Mouse (Mus musculus) heart, postnatal 36 days (tissue): ENCODE measurements at regions not wholly inside any gene's neighbourhood (a gene's known extent, or its start where the extent isn't known, plus 50 kb on each side); places are given as distances from the start of the nearest gene placed in this dataset.

Source experiments
- DNase-seq, 2 experiments: peaks; one replicate each; pipeline ENCODE4 v3.0.0; 2021 to 2022
- intact Hi-C: fragments of 180-260 bp; cut with DNase I; formaldehyde crosslinking; loops from one replicate; pipeline ENCODE4 v1.15.1; 2025

- no peak for DNase-seq
- intact Hi-C loops, result no loop called here
Measured at GRCm38 (mm10) chr14:76292211-76292610, 122.5 kb upstream of the Tsc22d1 start.

- no peak for DNase-seq
- intact Hi-C loops, result no loop called here
Measured at GRCm38 (mm10) chr14:76295411-76296169, 119.2 kb upstream of the Tsc22d1 start.

DNA sequence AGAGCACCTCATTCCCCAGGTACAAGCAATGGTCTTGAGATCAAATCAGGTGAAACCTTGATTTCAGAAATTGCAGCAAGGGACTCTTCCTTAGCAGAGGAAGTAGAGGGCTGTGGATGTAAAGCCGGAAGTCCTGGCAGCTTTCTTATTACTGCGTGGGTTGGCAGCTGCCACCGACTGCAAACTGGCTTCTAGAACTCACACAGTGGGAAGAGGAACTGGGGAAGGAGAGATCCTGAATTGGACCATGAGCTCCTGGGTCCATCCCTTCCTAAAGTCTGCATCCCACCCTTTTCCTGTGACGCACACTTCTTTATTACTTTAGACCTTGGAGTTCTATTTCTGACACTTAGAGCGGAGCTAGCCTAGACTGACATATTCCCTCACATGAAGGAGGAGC, 116.9 kb upstream of the Tsc22d1 start:
- intact Hi-C loops, result no loop called here
- DNase-seq, result no peak

DNA sequence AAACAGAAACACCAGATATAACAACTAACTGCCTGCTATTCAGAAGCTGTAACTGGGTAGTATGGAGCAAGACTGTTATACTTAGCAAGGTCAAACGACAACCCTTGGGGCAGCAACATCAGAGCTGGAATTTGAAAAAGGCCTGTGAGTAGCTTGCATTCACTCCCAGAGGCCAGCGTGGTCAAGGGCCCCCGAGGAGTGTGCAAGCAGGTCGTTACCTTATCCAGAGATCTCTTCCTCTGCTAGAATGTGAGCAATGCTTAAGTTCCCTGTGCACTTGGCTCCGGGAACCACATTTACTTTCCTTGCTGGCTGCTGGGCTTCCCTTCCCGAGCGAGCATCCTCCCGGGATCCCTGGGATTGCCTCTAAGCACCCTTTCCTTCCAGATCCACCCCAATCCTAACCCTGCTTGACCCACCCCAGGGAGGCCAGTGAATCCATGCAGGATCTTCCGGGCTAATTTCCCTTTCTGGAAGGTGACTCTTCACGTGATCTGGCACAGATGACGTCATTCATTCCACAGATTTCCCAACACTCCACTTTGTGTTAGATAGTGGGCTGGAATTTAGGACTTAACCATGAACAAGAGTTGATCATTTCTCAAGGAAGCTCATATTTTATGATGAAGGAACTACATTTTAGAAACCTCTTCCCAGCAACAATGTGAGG, 112.3 kb upstream of the Tsc22d1 start:
- DNase-seq, result no peak
- intact Hi-C loops, result no loop called here

DNA sequence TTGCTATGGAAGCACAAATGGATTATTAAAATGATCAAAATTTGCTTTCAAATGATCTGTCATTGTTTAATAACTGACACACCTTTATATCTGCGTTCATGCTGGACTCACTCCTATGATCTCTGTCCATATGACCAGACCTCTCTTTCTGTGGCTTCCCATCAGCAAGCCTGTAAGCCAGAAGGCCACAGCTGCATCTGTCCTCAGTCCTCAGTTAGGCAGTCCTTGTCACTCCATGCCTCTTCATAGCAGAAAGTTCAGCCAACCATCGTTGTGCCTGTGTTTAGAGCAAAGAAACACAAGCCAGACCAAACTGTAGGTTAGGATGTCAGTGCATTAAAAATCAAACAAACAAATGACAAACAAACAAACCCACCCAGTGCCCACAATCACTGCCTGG, 107.2 kb upstream of the Tsc22d1 start:
- DNase-seq, result no peak
- intact Hi-C loops, result no loop called here

GRCm38 (mm10) chr14:76308188-76308812, 106.5 kb upstream of the Tsc22d1 start:
- intact Hi-C loops, result no loop called here
- no peak for DNase-seq

GRCm38 (mm10) chr14:76309606-76310005, 105.2 kb upstream of the Tsc22d1 start:
- DNase-seq, result no peak
- intact Hi-C loops, result no loop called here

DNA sequence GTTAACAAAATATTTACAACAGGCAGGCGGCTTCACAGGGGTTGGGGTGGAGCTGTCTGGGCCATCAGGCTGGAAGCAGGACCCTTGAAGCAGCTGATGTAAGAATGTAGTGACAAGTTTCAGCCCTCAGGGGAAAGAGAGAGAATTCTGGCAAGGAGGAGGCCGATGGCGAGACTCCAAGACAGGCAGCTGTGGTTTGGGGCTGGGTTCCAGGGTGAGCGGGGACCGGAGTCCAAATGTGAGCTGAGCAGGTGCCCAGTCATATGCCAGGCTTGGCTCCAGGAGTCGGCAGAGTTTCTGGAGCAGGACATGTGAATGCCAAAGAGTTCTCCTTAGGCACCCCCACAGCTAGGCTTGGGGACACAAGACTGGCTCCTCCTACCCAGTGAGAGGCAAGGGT, 104.5 kb upstream of the Tsc22d1 start:
- DNase-seq, result peak; percentile 79 to 82
- intact Hi-C loops, result no loop called here

DNA sequence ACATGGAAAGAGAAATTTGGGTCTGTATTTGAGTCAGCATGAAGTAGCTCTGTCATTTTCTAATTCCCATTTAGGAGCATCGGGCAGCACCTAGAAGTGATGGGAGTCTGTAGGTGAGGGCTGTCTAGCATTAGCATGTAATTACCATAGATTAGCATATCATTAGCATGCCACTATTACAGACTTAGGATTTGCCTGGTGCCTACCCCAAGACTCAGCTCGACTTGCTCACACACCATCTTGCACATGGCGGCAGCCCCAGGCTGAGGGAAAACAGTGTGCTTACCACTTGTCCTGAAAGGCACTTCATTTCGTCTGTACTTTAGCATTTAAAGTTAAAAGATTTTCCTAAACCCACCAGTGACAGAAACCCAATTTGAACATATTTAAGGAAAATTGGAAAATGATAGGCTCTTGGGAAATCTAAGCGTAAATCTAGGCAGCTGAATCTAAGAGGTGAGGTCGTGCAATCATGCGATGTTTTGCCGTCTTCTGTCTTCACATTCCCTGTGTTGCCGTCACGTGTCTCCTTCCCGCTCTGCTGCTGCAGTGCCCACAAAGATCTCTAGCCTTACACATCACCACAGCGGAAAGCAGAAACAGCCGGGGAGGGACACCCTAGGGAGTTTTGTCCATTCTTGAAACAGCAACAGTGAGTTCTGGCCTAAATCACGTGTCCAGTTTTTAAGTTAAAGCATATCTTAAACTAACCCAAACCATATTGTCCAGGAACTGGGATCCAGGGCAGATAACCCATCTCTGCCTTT, 101.2 kb upstream of the Tsc22d1 start:
- no peak for DNase-seq
- intact Hi-C loops, result no loop called here

DNA sequence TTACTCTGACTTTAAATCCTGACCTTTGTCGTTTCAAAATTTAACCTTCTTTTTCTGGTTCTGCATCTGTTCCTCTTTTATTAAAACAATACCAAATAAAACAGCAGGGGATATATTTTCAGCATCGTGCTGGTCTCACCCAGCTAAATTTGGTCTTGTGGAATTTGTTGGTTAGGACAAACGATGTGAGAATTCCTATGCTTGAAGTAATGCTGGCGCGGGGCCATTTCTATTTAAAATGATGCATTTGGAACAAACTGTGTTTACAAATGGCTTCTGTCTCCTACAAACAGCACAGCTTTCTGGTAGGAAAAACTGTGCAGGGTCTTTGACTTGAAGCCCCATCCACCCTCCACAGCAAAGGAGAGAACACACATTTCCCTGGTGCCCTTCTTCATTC, 96.3 kb upstream of the Tsc22d1 start:
- intact Hi-C loops, result no loop called here
- DNase-seq, result peak in 1 of 2 experiments; percentile 28

GRCm38 (mm10) chr14:76324246-76324645, 90.5 kb upstream of the Tsc22d1 start:
- DNase-seq, result no peak
- intact Hi-C loops, result no loop called here

GRCm38 (mm10) chr14:76329983-76330382, 84.8 kb upstream of the Tsc22d1 start:
- no peak for DNase-seq
- intact Hi-C loops, result no loop called here

- no peak for DNase-seq
- intact Hi-C loops, result no loop called here
Measured at GRCm38 (mm10) chr14:76331497-76332335, 83.0 kb upstream of the Tsc22d1 start.

DNA sequence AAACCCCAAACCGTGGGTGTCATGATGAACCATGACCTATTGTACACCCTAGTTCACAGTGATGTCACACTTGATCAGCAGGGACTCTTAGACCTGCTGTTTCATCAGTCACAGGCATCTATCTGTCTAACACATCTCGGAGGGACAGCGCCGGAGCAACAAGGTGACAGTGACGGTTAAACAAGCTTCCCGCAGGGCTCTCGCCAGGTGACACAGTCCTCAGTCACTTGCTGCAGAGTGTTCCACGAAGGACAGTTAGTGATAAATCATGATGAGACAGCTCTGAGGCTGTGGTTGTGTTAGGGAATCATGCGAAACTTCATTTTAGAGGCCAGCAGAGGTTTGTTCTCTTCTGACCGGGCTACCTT, 82.4 kb upstream of the Tsc22d1 start:
- intact Hi-C loops, result no loop called here
- DNase-seq, result no peak

DNA sequence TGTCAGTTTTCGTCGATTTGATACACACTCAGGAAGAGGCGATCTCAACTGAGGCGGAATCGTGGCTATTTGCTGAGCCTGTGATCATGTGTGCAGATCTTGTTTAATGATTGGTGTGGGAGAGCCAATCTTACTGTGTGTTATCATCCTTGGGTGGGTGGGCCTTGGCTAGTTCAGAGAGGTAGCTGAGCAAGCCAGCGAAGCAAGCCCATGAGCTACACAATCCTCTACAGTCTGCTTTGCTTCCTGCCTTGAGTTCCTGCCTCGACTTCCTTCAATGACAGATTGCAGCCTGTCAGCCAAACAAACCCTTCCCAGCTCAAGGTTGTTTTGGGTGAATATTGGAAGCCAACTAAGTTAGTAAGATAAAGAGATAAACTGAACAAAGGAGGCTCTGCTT, 74.0 kb upstream of the Tsc22d1 start:
- DNase-seq, result no peak
- intact Hi-C loops, result no loop called here

GRCm38 (mm10) chr14:76341226-76341625, 73.5 kb upstream of the Tsc22d1 start:
- intact Hi-C loops, result no loop called here
- no peak for DNase-seq

DNA sequence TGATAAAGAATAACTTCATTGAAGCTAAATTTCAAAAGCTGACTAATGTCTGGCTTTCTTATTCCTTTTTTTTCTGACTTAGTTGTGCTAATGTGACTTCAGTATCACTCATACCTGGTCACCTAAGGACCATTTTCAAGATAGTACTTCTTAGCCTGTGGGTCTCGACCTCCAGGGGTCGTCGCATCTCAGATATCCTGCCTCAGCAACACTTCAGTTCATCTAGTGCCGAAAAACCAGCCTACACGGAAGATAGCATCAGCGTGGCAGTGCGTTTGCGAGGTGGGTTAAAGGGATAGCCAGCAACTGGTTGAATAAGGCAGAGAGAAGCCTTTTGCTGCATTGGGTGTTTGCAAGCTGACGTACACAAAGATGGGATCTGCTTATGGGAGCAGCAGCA, 62.9 kb upstream of the Tsc22d1 start:
- intact Hi-C loops, result no loop called here
- no peak for DNase-seq

- intact Hi-C loops, result no loop called here
Measured at GRCm38 (mm10) chr14:76356161-76356560, 58.6 kb upstream of the Tsc22d1 start.

DNA sequence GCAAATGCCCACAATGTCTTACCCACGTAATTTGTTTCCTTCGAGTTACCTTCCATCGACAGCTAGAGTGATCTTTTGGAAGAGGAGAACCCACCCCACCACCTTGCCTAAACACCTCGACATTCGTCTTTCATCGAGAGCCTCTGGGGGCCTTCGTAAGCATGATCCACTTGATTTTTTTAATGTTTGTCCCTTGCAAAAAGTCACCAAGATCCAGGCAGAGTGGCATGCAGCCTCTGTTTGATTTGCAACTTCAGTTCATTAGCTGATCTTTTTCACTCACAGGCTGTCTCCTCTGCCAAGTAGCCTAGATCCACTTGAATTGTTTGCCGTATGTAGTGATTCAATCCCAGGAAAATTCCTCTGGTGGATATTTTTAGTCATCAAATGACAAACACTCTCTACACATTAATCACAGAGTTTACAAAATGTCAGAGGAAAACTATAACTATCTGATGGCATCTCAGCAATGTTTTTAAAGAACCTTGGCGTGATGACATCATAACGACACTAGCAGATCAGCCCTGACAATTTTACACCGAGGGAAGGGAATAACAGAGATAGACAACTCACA, 54.8 kb upstream of the Tsc22d1 start:
- intact Hi-C loops, result no loop called here
- DNase-seq, result no peak

More at GRCm38 (mm10) chr14:76356161-76356560, 58.6 kb upstream of the Tsc22d1 start:
- DNase-seq, result no peak

- intact Hi-C loops, result no loop called here
- DNase-seq, result no peak
Measured at GRCm38 (mm10) chr14:76364034-76364433, 50.7 kb upstream of the Tsc22d1 start.
